Mouse (Mus musculus) MEL-GATA-1-ER (cell line): Measurements from ENCODE around the gene Gal3st3.
"Not testable (repeated sequence)": the region's sequence is repeated elsewhere in the genome, so short reads cannot be mapped to it uniquely, and the experiment has no call there.

ENCODE experiments used
- DNase-seq: peaks from one replicate; pipeline ENCODE4 v3.0.0-alpha.2; 2012; ENCODE audit warnings: low read depth; ENCODE audit errors: extremely low read depth

Gal3st3 gene

GRCm38 (mm10) chr19:5306968-5307734 is 9.0 kb downstream of the Gal3st3 start:
- DNase-seq = no peak

- DNase-seq = no peak
Measured at GRCm38 (mm10) chr19:5309025-5309424, 10.9 kb downstream of the Gal3st3 start.

DNA sequence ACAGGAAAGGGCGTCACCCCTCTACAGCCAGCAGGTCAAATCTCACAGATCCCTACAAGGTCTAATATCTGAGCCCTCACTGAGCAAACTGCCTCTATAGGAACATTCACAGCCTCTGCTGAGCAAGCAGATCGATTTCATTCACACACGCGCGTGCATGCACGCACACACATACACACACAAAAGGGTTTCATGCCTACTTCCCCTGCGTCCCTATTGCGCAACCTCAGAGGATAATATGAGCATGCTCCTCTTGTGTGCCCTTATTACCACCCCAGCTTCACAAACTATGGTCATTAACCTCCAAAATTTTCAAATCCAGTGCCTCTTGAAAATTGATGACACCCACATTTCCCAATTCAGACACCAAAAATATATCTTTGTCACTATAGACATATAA is 15.1 kb downstream of the Gal3st3 start:
- no peak for DNase-seq

DNA sequence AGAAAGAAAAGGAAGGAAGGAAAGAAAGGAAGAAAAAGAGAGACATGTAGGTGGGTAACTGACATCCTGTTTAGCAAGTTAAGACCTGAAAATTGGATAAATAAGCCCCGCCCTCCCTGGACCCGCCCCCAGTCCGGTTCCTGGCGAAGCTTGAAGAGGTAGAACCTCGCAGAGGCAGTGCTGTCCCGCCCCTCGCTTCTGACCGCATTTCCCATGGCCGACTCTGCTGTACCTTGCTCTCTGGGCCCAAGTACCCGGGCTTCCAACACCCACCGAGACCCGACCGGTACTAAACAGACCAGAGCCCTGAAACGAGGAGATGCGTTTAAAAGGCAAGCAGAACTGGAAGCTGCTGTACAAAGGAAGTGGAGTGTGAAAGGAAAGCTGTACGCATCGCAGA is 25.7 kb downstream of the Gal3st3 start:
- DNase-seq = no peak

DNA sequence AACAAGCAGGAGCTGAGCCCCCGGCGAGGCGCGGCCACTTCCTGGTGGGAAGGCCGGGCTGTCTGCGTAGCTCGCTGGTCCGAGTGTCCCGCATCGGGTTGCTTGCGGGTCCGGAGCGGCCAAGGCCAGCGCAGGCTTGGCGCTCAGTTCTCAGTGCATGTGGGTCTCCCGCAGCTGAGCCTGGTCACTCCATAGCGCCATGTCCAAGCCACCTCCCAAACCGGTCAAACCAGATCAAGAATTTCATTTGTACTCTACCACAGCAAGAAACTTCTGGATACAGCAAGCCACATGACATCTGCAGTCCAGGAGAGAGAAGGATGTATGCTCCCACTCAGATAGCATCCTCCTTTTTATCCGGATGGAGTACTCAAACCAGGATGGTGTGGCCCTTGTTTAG is 29.8 kb downstream of the Gal3st3 start:
- DNase-seq = no peak

DNA sequence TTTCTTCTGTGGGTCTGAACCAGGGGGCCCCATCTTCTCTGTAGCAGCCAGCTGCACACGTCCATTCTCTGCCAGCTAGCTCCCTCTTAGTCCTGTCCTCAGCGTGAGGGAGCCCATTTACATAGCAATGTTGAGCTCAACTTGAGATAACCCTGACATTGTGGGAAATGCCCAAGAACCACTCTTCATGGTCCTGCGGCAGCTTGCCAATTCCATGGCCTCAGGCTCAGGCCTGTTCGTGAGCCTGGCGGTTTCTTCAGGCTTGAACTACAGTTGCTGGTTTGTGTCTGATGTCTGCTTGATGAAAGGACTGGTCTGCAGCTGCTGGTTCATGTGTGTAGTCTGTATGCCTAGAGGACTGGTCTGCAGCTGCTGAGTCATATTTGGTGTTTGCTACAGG is 36.6 kb downstream of the Gal3st3 start:
- DNase-seq = no peak

DNA sequence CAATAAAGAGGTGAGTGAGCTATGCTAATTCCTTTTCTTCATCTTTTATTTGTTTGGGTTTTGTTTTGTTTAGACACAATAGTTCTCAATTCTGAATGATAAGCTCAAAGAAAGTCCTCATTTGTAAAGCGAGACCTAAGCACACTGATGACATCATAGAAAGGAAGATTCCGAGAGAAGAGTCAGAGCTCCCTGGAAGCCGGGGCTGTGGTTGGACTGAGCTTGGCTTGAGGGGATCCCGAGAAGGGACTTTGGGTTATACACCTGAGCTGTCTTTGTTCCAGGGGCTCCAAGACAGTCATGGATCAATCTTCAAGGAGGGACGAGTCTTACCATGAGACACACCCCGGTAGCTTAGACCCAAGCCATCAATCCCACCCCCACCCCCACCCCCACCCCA is 37.3 kb downstream of the Gal3st3 start, which contains the start of gene Catsper1:
TSS of gene Catsper1 (plus strand) at position 301 of the 400 bp plus-strand sequence.
- DNase-seq = no peak

GRCm38 (mm10) chr19:5337975-5338374 is 39.8 kb downstream of the Gal3st3 start:
- peak; percentile 50 for DNase-seq

DNA sequence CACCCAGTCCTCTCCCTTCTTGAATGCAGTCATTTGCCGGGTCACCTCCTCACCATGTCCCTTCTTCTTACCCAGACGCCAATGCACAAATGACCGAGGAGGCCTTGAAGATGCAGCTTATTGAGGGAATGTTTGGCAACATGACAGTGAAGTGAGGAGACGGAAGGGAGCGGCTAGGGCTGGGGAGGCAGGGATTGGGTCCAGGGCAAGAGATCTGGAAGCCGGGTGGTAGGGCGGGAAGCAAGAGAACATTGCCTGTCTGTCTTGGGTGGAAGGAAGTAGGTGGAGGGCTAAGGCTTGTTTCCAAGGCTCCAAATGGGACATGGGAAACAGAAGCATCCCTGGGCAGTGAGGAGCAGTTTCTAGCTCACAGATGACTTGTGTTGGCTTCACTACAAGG is 43.2 kb downstream of the Gal3st3 start:
- DNase-seq = no peak

- DNase-seq = no peak
Measured at GRCm38 (mm10) chr19:5345297-5346131, 47.4 kb downstream of the Gal3st3 start.

DNA sequence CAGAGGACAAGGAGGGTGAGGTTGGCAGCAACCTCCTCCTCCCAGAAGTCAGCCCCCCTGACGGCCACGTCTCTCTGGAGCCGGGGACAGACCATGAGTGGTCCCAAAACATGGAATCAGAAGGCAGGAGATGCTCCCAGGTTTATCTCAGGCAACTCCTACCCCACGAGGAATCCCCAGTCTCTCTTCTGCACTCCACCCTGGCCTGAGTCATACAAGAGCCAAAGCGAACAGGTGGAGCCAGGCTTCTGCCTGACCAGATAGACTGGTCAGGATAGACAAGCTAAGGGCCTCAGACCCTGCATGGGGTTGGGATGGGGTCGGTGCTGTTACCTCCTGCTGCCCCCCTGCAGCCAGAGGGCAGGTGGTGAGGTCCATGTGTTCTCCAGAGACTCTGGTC is 49.9 kb downstream of the Gal3st3 start:
- DNase-seq = no peak

- DNase-seq = peak; percentile 41
Measured at GRCm38 (mm10) chr19:5348526-5349501, 50.7 kb downstream of the Gal3st3 start.

- DNase-seq = not testable (repeated sequence)
Measured at GRCm38 (mm10) chr19:5349502-5349873, 51.4 kb downstream of the Gal3st3 start, which contains the start of gene Cst6. TSS of gene Cst6 (minus strand) at chr19:5349574.

DNA sequence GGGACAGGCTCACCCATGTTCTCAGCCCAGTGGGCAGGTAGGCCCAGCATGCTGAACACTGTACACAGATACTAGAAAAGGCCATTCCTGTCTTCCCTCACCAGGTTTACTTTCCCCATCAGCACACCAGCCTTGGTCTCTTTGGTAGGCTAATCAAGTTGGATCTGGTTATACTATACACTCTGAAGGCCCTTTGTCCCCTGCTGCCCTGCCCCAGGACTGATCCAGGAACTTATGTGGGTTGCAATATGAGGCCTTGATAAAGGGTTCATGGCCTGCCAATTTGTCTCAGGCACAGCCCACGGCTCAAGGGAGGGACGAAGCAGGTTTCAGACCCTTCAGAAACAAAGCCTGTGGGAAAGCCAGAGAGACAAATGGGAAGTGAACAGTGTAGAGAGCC is 55.5 kb downstream of the Gal3st3 start:
- DNase-seq = no peak

DNA sequence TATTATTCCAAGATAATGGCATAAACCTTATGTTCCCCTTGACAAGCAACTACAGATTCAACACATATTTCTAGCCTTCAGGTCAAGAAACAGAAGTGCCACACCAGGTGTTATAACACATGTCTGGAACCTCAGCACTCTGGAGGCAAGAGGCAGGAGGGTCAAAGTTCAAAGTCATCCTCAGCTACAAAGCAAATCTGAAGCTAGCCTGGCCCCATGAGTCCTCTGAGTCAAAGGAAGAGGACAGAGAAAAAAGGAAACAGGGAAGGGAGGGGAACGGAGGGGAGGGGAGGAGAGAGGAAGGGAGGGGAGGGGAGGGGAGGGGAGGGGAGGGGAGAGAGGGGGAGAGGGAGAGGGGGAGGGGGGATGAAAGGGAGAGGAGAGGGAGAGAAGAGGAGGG is 57.9 kb downstream of the Gal3st3 start:
- DNase-seq = no peak
